Mouse (Mus musculus) liver, postnatal 0 days (tissue): ENCODE results near the gene Akr1c13. TPM values are rescaled to one million over a fixed set of nuclear protein-coding genes. Genes with fewer than 3 reads are reported as not detected.

Experiments used
- ATAC-seq: fragments of 200-750 bp; cut with Nextera tagmentation; 2 replicates; pipeline ENCODE4 v1.8.0; 2017; ENCODE audit warnings: mild to moderate bottlenecking, moderate library complexity
- DNase-seq: peaks from one replicate; pipeline ENCODE4 v3.0.0-alpha.2; 2016
- H3K27ac ChIP-seq: fragments of 300-500 bp; sonication (generic); 2 replicates; pipeline ENCODE4 v1.5.1; 2014; ENCODE audit warnings: antibody characterized with exemption, moderate library complexity, mild to moderate bottlenecking, low read depth
- H3K27me3 ChIP-seq: fragments of 300-500 bp; sonication (generic); 2 replicates; pipeline ENCODE4 v1.6.1; 2014; ENCODE audit warnings: low read length, control low read depth, mixed read lengths; ENCODE audit not compliant: insufficient read depth
- H3K36me3 ChIP-seq: fragments of 300-500 bp; sonication (generic); replicated peaks from 2 replicates; pipeline ENCODE4 v1.6.1; 2014; ENCODE audit warnings: mild to moderate bottlenecking, control low read depth, low read length, moderate library complexity, mixed read lengths; ENCODE audit not compliant: insufficient read depth
- H3K4me1 ChIP-seq: fragments of 300-500 bp; sonication (generic); 2 replicates; pipeline ENCODE4 v1.6.1; 2014; ENCODE audit warnings: antibody characterized with exemption, mild to moderate bottlenecking, control low read depth; ENCODE audit not compliant: insufficient read depth
- H3K4me2 ChIP-seq: fragments of 300-500 bp; sonication (generic); 2 replicates; pipeline ENCODE4 v1.6.1; 2014; ENCODE audit warnings: low read depth, mild to moderate bottlenecking, low read length, moderate library complexity, mixed read lengths
- H3K4me3 ChIP-seq: fragments of 300-500 bp; sonication (generic); 2 replicates; pipeline ENCODE4 v1.5.1; 2014; ENCODE audit warnings: low read depth, low read length
- H3K9ac ChIP-seq: fragments of 300-500 bp; sonication (generic); replicated peaks from 2 replicates; pipeline ENCODE4 v1.6.1; 2014; ENCODE audit warnings: mild to moderate bottlenecking, moderate library complexity
- H3K9me3 ChIP-seq: fragments of 300-500 bp; sonication (generic); 2 replicates; pipeline ENCODE4 v1.6.1; 2016; ENCODE audit warnings: mild to moderate bottlenecking, control low read depth, low read length, mixed read lengths
- CTCF ChIP-seq: sonication (generic); IDR thresholded peaks from 2 replicates; pipeline ENCODE4 v1.5.1; 2016; ENCODE audit warnings: antibody characterized with exemption, low read depth
- EP300 ChIP-seq: IDR thresholded peaks from 2 replicates; pipeline ENCODE4 v1.6.1; 2016; ENCODE audit warnings: antibody characterized with exemption, low read depth, mild to moderate bottlenecking
- WGBS: fragments of 180-500 bp; shearing (Covaris S2); extraction: QIAGEN DNeasy Blood & Tissue Kit; methylation state at CpG from one replicate; pipeline ENCODE4 v1.1.7; 2014; ENCODE audit not compliant: insufficient replicate concordance; 5-methylcytosine and 5-hydroxymethylcytosine counted together
- polyA plus RNA-seq: library from polyadenylated mRNA; unstranded; fragments of >200 nt; fragmentation: Nextera tagmentation; extraction: Ambion mirVana; gene quantifications from 2 replicates; pipeline ENCODE4 v1.2.1, GENCODE M21; 2015

The Akr1c13 gene
- polyA plus RNA-seq, 1 experiment from 2014 or later = 42.7 TPM

- Histone ChIP-seq H3K27ac (no peak overlapping the region), H3K4me1 (peaks cover 5% of the 10 kb centered on the region; the same call in 1 of the 2 replicates), H3K4me3 (no peak overlapping the region), H3K9me3 (no peaks in the 10 kb centered on the region), H3K27me3 (no peaks in the 10 kb centered on the region), H3K4me2 (no peak overlapping the region), H3K36me3 (no peaks in the 10 kb centered on the region), H3K9ac (no peak overlapping the region)
- no peak for TF ChIP-seq CTCF
- no peak for TF ChIP-seq EP300
- no peak for DNase-seq
- ATAC-seq = no peak
- WGBS = 56% methylated on average over 1 of the region's 1 CpGs
Measured at GRCm38 (mm10) chr13:4233135-4233534, 42.2 kb downstream of the Akr1c13 start.

GRCm38 (mm10) chr13:4233536-4234172 lies 42.7 kb downstream of the Akr1c13 start:
- Histone ChIP-seq H3K4me2 (peak overlapping the region; percentile 41; the same call in 1 of the 2 replicates), H3K36me3 (no peaks in the 10 kb centered on the region), H3K4me3 (peak overlapping the region; percentile 25; the same call in 1 of the 2 replicates), H3K27me3 (no peaks in the 10 kb centered on the region), H3K9me3 (no peaks in the 10 kb centered on the region), H3K9ac (no peak overlapping the region), H3K4me1 (peaks cover 5% of the 10 kb centered on the region; the same call in 1 of the 2 replicates), H3K27ac (no peak overlapping the region)
- TF ChIP-seq CTCF = no peak
- TF ChIP-seq EP300 = no peak
- 46% methylated on average over 3 of the region's 3 CpGs for WGBS
- ATAC-seq = peak; percentile 100
- peak; percentile 19 for DNase-seq

GRCm38 (mm10) chr13:4244861-4245559 lies 54.1 kb downstream of the Akr1c13 start:
- H3K27me3 ChIP-seq = no peaks in the 10 kb centered on the region
- ATAC-seq (peak; percentile 66), DNase-seq (peak; percentile 38)
- TF ChIP-seq EP300 = no peak
- no peak for TF ChIP-seq CTCF
- WGBS = 12% methylated on average over 13 of the region's 13 CpGs
- H3K4me2 ChIP-seq = peak overlapping the region; percentile 26; the same call in 1 of the 2 replicates
- no peaks in the 10 kb centered on the region for H3K9me3 ChIP-seq
- 0 out of 2 replicates have a peak, but pooled peaks cover 2% of the 10 kb centered on the region for H3K36me3 ChIP-seq
- no peak overlapping the region for H3K27ac ChIP-seq
- no peak overlapping the region for H3K4me3 ChIP-seq
- H3K4me1 ChIP-seq = no peaks in the 10 kb centered on the region
- H3K9ac ChIP-seq = no peak overlapping the region

GRCm38 (mm10) chr13:4249347-4249746 lies 58.4 kb downstream of the Akr1c13 start:
- Histone ChIP-seq H3K9me3 (no peaks in the 10 kb centered on the region), H3K4me1 (no peaks in the 10 kb centered on the region), H3K9ac (no peak overlapping the region), H3K4me3 (no peak overlapping the region), H3K27me3 (no peaks in the 10 kb centered on the region), H3K27ac (no peak overlapping the region), H3K4me2 (no peak overlapping the region), H3K36me3 (no peaks in the 10 kb centered on the region)
- no peak for ATAC-seq
- TF ChIP-seq CTCF (no peak), EP300 (no peak)
- 75% methylated on average over 3 of the region's 3 CpGs for WGBS
- no peak for DNase-seq

Other genes starting within 250 kb of the Akr1c13 start
- not detected in 2 replicates for gene Ucn3, start 245.8 kb upstream of the Akr1c13 start, polyA plus RNA-seq
- 35.1 and 41.2 TPM in 2 replicates for gene Akr1c14, start 142.1 kb upstream of the Akr1c13 start, polyA plus RNA-seq
- gene Akr1c18, start 40.5 kb upstream of the Akr1c13 start, polyA plus RNA-seq = 26.8 and 30.5 TPM in 2 replicates
- gene Akr1c19, start 37.5 kb downstream of the Akr1c13 start, polyA plus RNA-seq = 13.1 and 15.9 TPM in 2 replicates
- gene Akr1c12, start 88.3 kb downstream of the Akr1c13 start, polyA plus RNA-seq = 30.8 and 36.6 TPM in 2 replicates
- 41.9 and 51.8 TPM in 2 replicates for gene Akr1c6, start 243.2 kb downstream of the Akr1c13 start, polyA plus RNA-seq